Mouse (Mus musculus) lung, embryonic 14.5 days (tissue): ENCODE results near the gene Ctr9. TPM values are rescaled to one million over a fixed set of nuclear protein-coding genes. Genes with fewer than 3 reads are reported as not detected.

Experiments used
- ATAC-seq: fragments of 200-750 bp; cut with Nextera tagmentation; 2 replicates; pipeline ENCODE4 v1.8.0; 2017; ENCODE audit warnings: mild to moderate bottlenecking, moderate TSS enrichment, moderate library complexity; ENCODE audit not compliant: insufficient read depth
- DNase-seq: peaks from one replicate; pipeline ENCODE4 v3.0.0-alpha.2; 2015
- H3K27ac ChIP-seq: fragments of 300-500 bp; sonication (generic); 2 replicates; pipeline ENCODE4 v1.5.1; 2014; ENCODE audit warnings: low read depth, mild to moderate bottlenecking, moderate library complexity
- H3K27me3 ChIP-seq: fragments of 300-500 bp; sonication (generic); 2 replicates; pipeline ENCODE4 v1.6.1; 2014; ENCODE audit warnings: low read length, control low read depth; ENCODE audit not compliant: insufficient read depth
- H3K36me3 ChIP-seq: fragments of 300-500 bp; sonication (generic); 2 replicates; pipeline ENCODE4 v1.6.1; 2014; ENCODE audit warnings: control low read depth; ENCODE audit not compliant: insufficient read depth
- H3K4me1 ChIP-seq: fragments of 300-500 bp; sonication (generic); 2 replicates; pipeline ENCODE4 v1.6.1; 2014; ENCODE audit warnings: antibody characterized with exemption, control low read depth; ENCODE audit not compliant: insufficient read depth
- H3K4me2 ChIP-seq: fragments of 300-500 bp; sonication (generic); 2 replicates; pipeline ENCODE4 v1.6.1; 2014; ENCODE audit warnings: mild to moderate bottlenecking
- H3K4me3 ChIP-seq: fragments of 300-500 bp; sonication (generic); 2 replicates; pipeline ENCODE4 v1.5.1; 2014; ENCODE audit warnings: low read depth, low read length
- H3K9ac ChIP-seq: fragments of 300-500 bp; sonication (generic); 2 replicates; pipeline ENCODE4 v1.6.1; 2014
- H3K9me3 ChIP-seq: fragments of 300-500 bp; sonication (generic); 2 replicates; pipeline ENCODE4 v1.6.1; 2016; ENCODE audit warnings: low read depth, low read length, control low read depth
- CTCF ChIP-seq: IDR thresholded peaks from 2 replicates; pipeline ENCODE4 v1.5.1; 2016; ENCODE audit warnings: antibody characterized with exemption, low read depth
- WGBS: fragments of 180-500 bp; shearing (Covaris S2); extraction: QIAGEN DNeasy Blood & Tissue Kit; methylation state at CpG from one replicate; pipeline ENCODE4 v1.1.7; 2014; 5-methylcytosine and 5-hydroxymethylcytosine counted together
- polyA plus RNA-seq: library from polyadenylated mRNA; unstranded; fragments of >200 nt; fragmentation: Nextera tagmentation; extraction: Ambion mirVana; gene quantifications from 2 replicates; pipeline ENCODE4 v1.2.1, GENCODE M21; 2014

Ctr9 gene
- polyA plus RNA-seq, 1 experiment from 2014 or later, result 68.8 TPM

DNA sequence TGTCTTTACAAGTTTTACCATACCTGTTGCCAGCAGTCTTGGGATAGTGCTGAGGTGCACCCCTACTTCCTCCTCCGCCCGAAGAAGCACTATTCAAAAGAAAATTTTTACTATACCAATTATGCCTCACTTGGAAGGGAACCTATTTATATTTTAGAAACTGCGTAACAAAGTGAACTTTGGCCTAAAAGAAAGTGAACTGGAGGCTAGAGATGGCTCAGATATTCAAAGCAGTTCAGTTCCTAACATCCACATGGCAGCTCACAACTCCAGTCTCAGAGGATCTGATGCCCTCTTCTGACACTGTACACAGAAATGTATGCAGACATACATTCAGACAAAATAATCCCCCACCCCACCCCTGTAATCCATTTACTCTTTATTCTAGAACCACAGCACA is 52.1 kb downstream of the Ctr9 start:
- H3K9me3 ChIP-seq, result no peaks in the 10 kb centered on the region
- TF ChIP-seq CTCF, result no peak
- H3K27ac ChIP-seq, result no peak overlapping the region
- peaks cover 7% of the 10 kb centered on the region; the same call in 1 of the 2 replicates for H3K4me1 ChIP-seq
- DNase-seq (no peak), ATAC-seq (no peak)
- 79% methylated on average over 3 of the region's 3 CpGs for WGBS
- H3K9ac ChIP-seq, result peak overlapping the region; percentile 100
- peaks cover 61% of the 10 kb centered on the region for H3K36me3 ChIP-seq
- H3K27me3 ChIP-seq, result no peaks in the 10 kb centered on the region
- H3K4me2 ChIP-seq, result peak overlapping the region; percentile 88
- peak overlapping the region; percentile 91 for H3K4me3 ChIP-seq

GRCm38 (mm10) chr7:111082043-111082821 is 53.5 kb downstream of the Ctr9 start:
- H3K36me3 ChIP-seq, result peaks cover 47% of the 10 kb centered on the region
- DNase-seq (peak; percentile 91), ATAC-seq (peak; percentile 68)
- H3K27me3 ChIP-seq, result no peaks in the 10 kb centered on the region
- peak overlapping the region; percentile 100 for H3K27ac ChIP-seq
- H3K4me1 ChIP-seq, result peaks cover 7% of the 10 kb centered on the region; the same call in 1 of the 2 replicates
- WGBS, result under 1% methylated on average over 75 of the region's 83 CpGs
- peak overlapping the region; percentile 91 for H3K4me3 ChIP-seq
- H3K4me2 ChIP-seq, result peak overlapping the region; percentile 88
- H3K9me3 ChIP-seq, result no peaks in the 10 kb centered on the region
- peak overlapping the region; percentile 100 for H3K9ac ChIP-seq
- TF ChIP-seq CTCF, result no peak

GRCm38 (mm10) chr7:111082822-111083732 is 54.3 kb downstream of the Ctr9 start, which contains the start of gene Eif4g2:
Eif4g2 (minus strand) TSS chr7:111083030.
- no peaks in the 10 kb centered on the region for H3K27me3 ChIP-seq
- peaks cover 7% of the 10 kb centered on the region; the same call in 1 of the 2 replicates for H3K4me1 ChIP-seq
- DNase-seq, result peak; percentile 99
- peaks cover 39% of the 10 kb centered on the region for H3K36me3 ChIP-seq
- H3K9me3 ChIP-seq, result no peaks in the 10 kb centered on the region
- H3K4me2 ChIP-seq, result peak within 1 kb of the TSS; percentile 88
- H3K27ac ChIP-seq, result peak within 1 kb of the TSS; percentile 100
- no peak for TF ChIP-seq CTCF
- H3K9ac ChIP-seq, result peak within 1 kb of the TSS; percentile 100
- peak; percentile 99 for ATAC-seq
- peak within 1 kb of the TSS; percentile 91 for H3K4me3 ChIP-seq
- under 1% methylated on average over 70 of the region's 70 CpGs for WGBS

DNA sequence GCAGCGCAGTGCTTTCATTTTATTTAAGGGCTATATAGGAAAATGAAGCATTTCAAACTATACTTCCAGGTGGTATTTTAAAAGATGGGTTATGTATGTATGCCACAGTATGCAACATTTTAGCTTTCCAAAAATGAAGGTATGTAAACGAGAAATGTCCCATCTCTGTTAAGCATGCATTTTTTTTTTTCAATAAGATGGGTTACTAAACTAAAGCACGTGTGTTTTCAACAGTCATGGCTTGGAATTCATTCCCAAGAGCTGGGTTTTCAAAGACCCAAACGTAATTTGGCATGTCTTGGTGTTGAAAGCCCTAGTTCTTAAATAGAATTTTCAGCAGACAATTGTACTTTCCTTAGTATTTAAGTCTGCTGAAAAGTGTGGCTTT is 55.0 kb downstream of the Ctr9 start:
- H3K4me3 ChIP-seq, result peak overlapping the region; percentile 91
- ATAC-seq (no peak), DNase-seq (peak; percentile 61)
- TF ChIP-seq CTCF, result no peak
- H3K27me3 ChIP-seq, result no peaks in the 10 kb centered on the region
- H3K9ac ChIP-seq, result peak overlapping the region; percentile 100
- H3K4me1 ChIP-seq, result peaks cover 7% of the 10 kb centered on the region; the same call in 1 of the 2 replicates
- 9% methylated on average over 4 of the region's 4 CpGs for WGBS
- H3K27ac ChIP-seq, result peak overlapping the region; percentile 100
- peaks cover 32% of the 10 kb centered on the region for H3K36me3 ChIP-seq
- peak overlapping the region; percentile 88 for H3K4me2 ChIP-seq
- no peaks in the 10 kb centered on the region for H3K9me3 ChIP-seq

- WGBS, result 71% methylated on average over 2 of the region's 2 CpGs
- no peak for TF ChIP-seq CTCF
- H3K4me3 ChIP-seq, result no peak overlapping the region
- ATAC-seq (no peak), DNase-seq (no peak)
- no peak overlapping the region for H3K4me2 ChIP-seq
- peaks cover 25% of the 10 kb centered on the region for H3K36me3 ChIP-seq
- H3K9ac ChIP-seq, result no peak overlapping the region
- no peaks in the 10 kb centered on the region for H3K9me3 ChIP-seq
- no peak overlapping the region for H3K27ac ChIP-seq
- no peaks in the 10 kb centered on the region for H3K27me3 ChIP-seq
- H3K4me1 ChIP-seq, result peaks cover 7% of the 10 kb centered on the region; the same call in 1 of the 2 replicates
These were observed 55.7 kb downstream of the Ctr9 start for GRCm38 (mm10) chr7:111084443-111084842.

DNA sequence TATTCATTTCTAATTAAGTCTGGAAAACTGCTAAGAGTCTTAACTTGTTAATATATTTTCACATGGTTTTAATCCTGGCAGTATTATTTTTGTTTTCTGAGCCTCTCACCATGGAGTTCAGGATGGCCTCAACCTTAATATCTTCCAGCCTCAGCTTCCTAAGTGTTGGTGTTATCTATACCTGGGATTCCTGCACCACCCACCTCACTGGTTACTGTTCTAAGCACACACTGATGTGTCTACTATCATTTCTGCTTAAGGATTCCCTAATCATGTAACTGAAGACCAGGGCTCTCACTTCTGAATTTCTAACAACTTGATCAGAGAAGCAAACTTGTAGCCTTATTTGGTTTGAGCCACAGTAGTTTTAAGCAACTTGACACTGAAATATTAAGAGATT is 56.4 kb downstream of the Ctr9 start:
- no peak for ATAC-seq

More for the DNA sequence above, 56.4 kb downstream of the Ctr9 start:
- Histone ChIP-seq H3K9me3 (no peaks in the 10 kb centered on the region), H3K4me1 (peaks cover 4% of the 10 kb centered on the region; the same call in 1 of the 2 replicates), H3K9ac (no peak overlapping the region), H3K4me2 (no peak overlapping the region), H3K27ac (no peak overlapping the region), H3K36me3 (peaks cover 18% of the 10 kb centered on the region), H3K27me3 (no peaks in the 10 kb centered on the region), H3K4me3 (no peak overlapping the region)
- no peak for TF ChIP-seq CTCF
- DNase-seq, result no peak
